Comparison of ENCODE assay signal across 26 mouse cellular contexts in the genomic region with DNA sequence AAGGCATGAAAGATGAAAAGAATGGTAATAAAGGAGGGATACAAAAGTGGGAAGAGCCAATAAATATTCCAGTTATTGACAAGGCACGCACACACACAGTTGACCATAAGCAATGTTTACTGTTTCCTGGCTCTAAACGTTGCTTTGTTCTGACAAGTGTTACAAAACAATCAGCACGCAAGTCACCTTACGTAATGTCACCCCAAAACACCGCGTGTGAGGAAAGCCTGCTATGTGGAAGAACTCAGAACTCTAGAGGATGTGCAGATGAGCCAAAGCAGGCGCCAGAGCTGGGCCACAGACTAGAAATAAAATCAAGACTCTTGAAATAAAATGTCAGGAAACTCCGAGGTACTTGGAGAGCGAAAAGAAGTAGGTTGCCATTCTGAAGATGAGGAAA.
"Had no signal": no experiment of that assay in that cellular context is flagged by ENCODE, and none has a peak within 500 bp of the region (broad histone marks: within the 10 kb centered on the region; RNA-seq: fewer than 3 reads in every experiment).

No protein-coding gene starts in this region.

- H3K4me1 ChIP-seq: heart, embryonic 10.5 days; heart, embryonic 12.5 days; hindbrain, embryonic 10.5 days; hindbrain, embryonic 12.5 days; intestine, embryonic 15.5 days; limb, embryonic 13.5 days; limb, embryonic 15.5 days; liver, embryonic 12.5 days had no signal

- H3K9me3 ChIP-seq: heart, embryonic 10.5 days; heart, embryonic 12.5 days; hindbrain, embryonic 10.5 days; hindbrain, embryonic 12.5 days; intestine, embryonic 15.5 days; limb, embryonic 13.5 days; limb, embryonic 15.5 days; liver, embryonic 12.5 days had no signal

- H3K27ac ChIP-seq: heart, embryonic 10.5 days; hindbrain, embryonic 10.5 days; hindbrain, embryonic 12.5 days; hindbrain, embryonic 14.5 days; intestine, embryonic 15.5 days; limb, embryonic 13.5 days; limb, embryonic 15.5 days; liver, embryonic 12.5 days; liver, embryonic 14.5 days had no signal

- H3K27me3 ChIP-seq: heart, embryonic 12.5 days; hindbrain, embryonic 12.5 days; intestine, embryonic 15.5 days; limb, embryonic 13.5 days; limb, embryonic 15.5 days had no signal

- H3K4me3 ChIP-seq: heart, embryonic 10.5 days; heart, embryonic 12.5 days; hindbrain, embryonic 10.5 days; hindbrain, embryonic 12.5 days; intestine, embryonic 15.5 days; layer of hippocampus, adult 2 months; limb, embryonic 13.5 days; limb, embryonic 15.5 days; liver, embryonic 12.5 days had no signal

- H3K9ac ChIP-seq: heart, embryonic 12.5 days; hindbrain, embryonic 12.5 days; hindbrain, embryonic 14.5 days; intestine, embryonic 15.5 days; limb, embryonic 13.5 days; limb, embryonic 15.5 days; liver, embryonic 12.5 days; liver, embryonic 14.5 days had no signal

- ATAC-seq: hindbrain, embryonic 16.5 days; inflammation-experienced regulatory T-cells, adult 6 months; intestine, embryonic 15.5 days; intestine, postnatal 0 days; liver, embryonic 12.5 days had no signal

- DNase-seq: gastrocnemius, postnatal 14 days; gastrocnemius, postnatal 36 days; heart, adult 18-20 months; heart, postnatal 10 days; heart, postnatal 4 days; kidney, adult 18-20 months; kidney, adult 8-10 months; kidney, postnatal 10 days; kidney, postnatal 25 days; kidney, postnatal 4 days; layer of hippocampus, postnatal 36 days; left cerebral cortex, postnatal 4 days had no signal

- H3K4me2 ChIP-seq: heart, embryonic 12.5 days; hindbrain, embryonic 12.5 days; hindbrain, embryonic 14.5 days; intestine, embryonic 15.5 days; limb, embryonic 13.5 days; limb, embryonic 15.5 days; liver, embryonic 12.5 days had no signal
